Mouse (Mus musculus) neural tube, embryonic 15.5 days (tissue): ENCODE results near the gene Cse1l. TPM values are rescaled to one million over a fixed set of nuclear protein-coding genes. Genes with fewer than 3 reads are reported as not detected.

ENCODE experiments used
- ATAC-seq: fragments of 200-750 bp; cut with Nextera tagmentation; 2 replicates; pipeline ENCODE4 v1.8.0; 2017; ENCODE audit warnings: mild to moderate bottlenecking, moderate TSS enrichment, moderate library complexity; ENCODE audit not compliant: low FRiP score
- H3K27ac ChIP-seq: fragments of 300-500 bp; sonication (generic); replicated peaks from 2 replicates; pipeline ENCODE4 v1.5.1; 2015; ENCODE audit warnings: mild to moderate bottlenecking, inconsistent platforms
- H3K27me3 ChIP-seq: fragments of 300-500 bp; sonication (generic); replicated peaks from 2 replicates; pipeline ENCODE4 v1.6.1; 2015; ENCODE audit warnings: inconsistent platforms
- H3K36me3 ChIP-seq: fragments of 300-500 bp; sonication (generic); 2 replicates; pipeline ENCODE4 v1.6.1; 2015; ENCODE audit warnings: inconsistent platforms
- H3K4me1 ChIP-seq: fragments of 300-500 bp; sonication (generic); 2 replicates; pipeline ENCODE4 v1.6.1; 2015; ENCODE audit warnings: inconsistent platforms
- H3K4me2 ChIP-seq: fragments of 300-500 bp; sonication (generic); 2 replicates; pipeline ENCODE4 v1.6.1; 2015; ENCODE audit warnings: inconsistent platforms, mild to moderate bottlenecking, moderate library complexity
- H3K4me3 ChIP-seq: fragments of 300-500 bp; sonication (generic); replicated peaks from 2 replicates; pipeline ENCODE4 v1.5.1; 2015; ENCODE audit warnings: mild to moderate bottlenecking, inconsistent platforms
- H3K9ac ChIP-seq: fragments of 300-500 bp; sonication (generic); replicated peaks from 2 replicates; pipeline ENCODE4 v1.6.1; 2015; ENCODE audit warnings: mild to moderate bottlenecking, inconsistent platforms
- H3K9me3 ChIP-seq: fragments of 300-500 bp; sonication (generic); replicated peaks from 2 replicates; pipeline ENCODE4 v1.6.1; 2016; ENCODE audit warnings: inconsistent platforms
- WGBS: fragments of 180-500 bp; shearing (Covaris S2); methylation state at CpG from one replicate; pipeline ENCODE4 v1.1.7; 2015; ENCODE audit warnings: mixed read lengths; 5-methylcytosine and 5-hydroxymethylcytosine counted together
- polyA plus RNA-seq: library from polyadenylated mRNA; unstranded; fragments of >200 nt; fragmentation: Nextera tagmentation; extraction: Ambion mirVana; gene quantifications from 2 replicates; pipeline ENCODE4 v1.2.1, GENCODE M21; 2015

The Cse1l gene
- polyA plus RNA-seq, 1 experiment from 2014 or later, result 85.9 TPM

- no peaks in the 10 kb centered on the region for H3K27me3 ChIP-seq
- no peaks in the 10 kb centered on the region for H3K9me3 ChIP-seq
- H3K27ac ChIP-seq, result no peak overlapping the region
- H3K9ac ChIP-seq, result no peak overlapping the region
- no peak overlapping the region for H3K4me2 ChIP-seq
- H3K36me3 ChIP-seq, result no peaks in the 10 kb centered on the region
- WGBS, result 91% methylated on average over 4 of the region's 4 CpGs
- ATAC-seq, result no peak
- no peak overlapping the region for H3K4me3 ChIP-seq
- H3K4me1 ChIP-seq, result no peaks in the 10 kb centered on the region
These were observed 77.6 kb downstream of the Cse1l start for GRCm38 (mm10) chr2:166983351-166983894.

GRCm38 (mm10) chr2:166990861-166991260, 85.0 kb downstream of the Cse1l start:
- no peak overlapping the region for H3K9ac ChIP-seq
- no peaks in the 10 kb centered on the region for H3K9me3 ChIP-seq

GRCm38 (mm10) chr2:166991945-166992344, 86.1 kb downstream of the Cse1l start:
- H3K9ac ChIP-seq, result no peak overlapping the region
- no peak overlapping the region for H3K4me2 ChIP-seq
- H3K27ac ChIP-seq, result no peak overlapping the region
- H3K36me3 ChIP-seq, result no peaks in the 10 kb centered on the region
- no peak overlapping the region for H3K4me3 ChIP-seq
- no peaks in the 10 kb centered on the region for H3K9me3 ChIP-seq
- H3K4me1 ChIP-seq, result peaks cover 56% of the 10 kb centered on the region
- H3K27me3 ChIP-seq, result no peaks in the 10 kb centered on the region
- no peak for ATAC-seq

More at GRCm38 (mm10) chr2:166990861-166991260, 85.0 kb downstream of the Cse1l start:
- H3K4me1 ChIP-seq, result peaks cover 50% of the 10 kb centered on the region
- no peaks in the 10 kb centered on the region for H3K27me3 ChIP-seq
- no peaks in the 10 kb centered on the region for H3K36me3 ChIP-seq
- ATAC-seq, result no peak
- H3K4me2 ChIP-seq, result no peak overlapping the region
- H3K27ac ChIP-seq, result no peak overlapping the region
- WGBS, result 90% methylated on average over 7 of the region's 7 CpGs
- no peak overlapping the region for H3K4me3 ChIP-seq

- Histone ChIP-seq H3K4me3 (peak overlapping the region; percentile 80), H3K4me1 (peaks cover 52% of the 10 kb centered on the region), H3K27ac (peak overlapping the region; percentile 93), H3K36me3 (no peaks in the 10 kb centered on the region), H3K9ac (peak overlapping the region; percentile 81), H3K4me2 (peak overlapping the region; percentile 82), H3K27me3 (no peaks in the 10 kb centered on the region), H3K9me3 (no peaks in the 10 kb centered on the region)
- 4% methylated on average over 28 of the region's 28 CpGs for WGBS
- peak; percentile 37 for ATAC-seq
These were observed 89.4 kb downstream of the Cse1l start for GRCm38 (mm10) chr2:166995021-166995795.

Other genes starting within 250 kb of the Cse1l start
- 22.0 and 24.9 TPM in 2 replicates for gene Prex1, start 192.2 kb upstream of the Cse1l start, polyA plus RNA-seq
- 9.1 and 10.3 TPM in 2 replicates for gene Trp53rkb, start 113.5 kb upstream of the Cse1l start, polyA plus RNA-seq
- 4.1 and 4.6 TPM in 2 replicates for gene Arfgef2, start 100.5 kb upstream of the Cse1l start, polyA plus RNA-seq
- gene Stau1, start 90.3 kb downstream of the Cse1l start, polyA plus RNA-seq, result 96.6 and 103 TPM in 2 replicates
- 32.5 and 42.8 TPM in 2 replicates for gene Ddx27, start 109.2 kb downstream of the Cse1l start, polyA plus RNA-seq
- gene Znfx1, start 157.0 kb downstream of the Cse1l start, polyA plus RNA-seq, result 8.4 and 8.8 TPM in 2 replicates